Mouse (Mus musculus) left cerebral cortex, adult 18-20 months (tissue): ENCODE results near the gene Ccdc151. TPM values are rescaled to one million over a fixed set of nuclear protein-coding genes. Genes with fewer than 3 reads are reported as not detected.

Experiments used
- DNase-seq, 2 experiments: peaks; one replicate each; pipeline ENCODE4 v3.0.0; 2021 to 2022; ENCODE audit warnings: low spot score in 2 of 2, mixed read lengths in 1 of 2
- total RNA-seq, 2 experiments: library from RNA; stranded (reverse); gene quantifications; 2 replicates each; pipeline ENCODE4 v1.2.3; 2021

The Ccdc151 gene
- total RNA-seq, 2 experiments from 2014 or later: 8.1 TPM

GRCm38 (mm10) chr9:21960135-21960534, 42.3 kb downstream of the Ccdc151 start:
- no peak for DNase-seq

DNA sequence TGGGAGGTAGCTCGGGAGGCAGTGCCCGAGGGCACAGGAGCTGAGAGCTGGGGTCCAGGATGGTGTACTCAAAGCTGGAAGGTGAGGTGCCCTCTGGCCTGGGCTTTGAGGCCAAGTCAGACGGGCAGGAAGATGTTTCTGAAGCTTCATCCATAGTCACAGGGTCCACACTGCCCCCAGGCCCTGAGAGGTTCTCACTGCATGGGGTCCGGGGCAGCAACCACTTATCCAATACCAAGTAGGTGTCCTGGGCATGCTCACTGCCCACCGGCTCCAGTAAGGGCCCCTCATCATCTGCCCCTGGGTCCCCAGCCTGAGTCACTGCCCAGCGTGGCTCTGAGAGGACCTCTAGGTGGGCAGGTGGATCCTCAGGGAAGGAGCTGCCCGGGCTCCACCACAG, 43.2 kb downstream of the Ccdc151 start:
- no peak for DNase-seq

- no peak for DNase-seq
Observed at GRCm38 (mm10) chr9:21958372-21958771, 44.1 kb downstream of the Ccdc151 start.

GRCm38 (mm10) chr9:21955570-21956281, 46.7 kb downstream of the Ccdc151 start, which contains the start of gene Swsap1:
Swsap1 (plus strand) TSS chr9:21955755.
- DNase-seq: peak; percentile 99

DNA sequence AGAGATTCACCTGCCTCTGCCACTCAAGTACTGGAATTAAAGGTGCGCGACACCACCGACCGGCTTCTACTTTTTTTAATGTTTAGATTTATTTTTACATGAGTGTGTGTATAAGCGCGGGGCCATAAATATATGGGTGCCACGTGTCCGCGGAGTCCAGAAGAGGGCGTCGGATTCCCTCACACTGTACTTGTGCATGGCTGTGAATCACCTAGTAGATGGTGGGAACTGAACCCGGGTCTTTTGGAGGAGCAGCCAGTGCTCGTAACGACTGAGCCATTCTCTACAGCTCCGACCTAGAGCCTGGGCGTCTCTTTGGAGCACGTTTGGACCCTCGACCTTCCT, 47.2 kb downstream of the Ccdc151 start:
- no peak for DNase-seq

DNA sequence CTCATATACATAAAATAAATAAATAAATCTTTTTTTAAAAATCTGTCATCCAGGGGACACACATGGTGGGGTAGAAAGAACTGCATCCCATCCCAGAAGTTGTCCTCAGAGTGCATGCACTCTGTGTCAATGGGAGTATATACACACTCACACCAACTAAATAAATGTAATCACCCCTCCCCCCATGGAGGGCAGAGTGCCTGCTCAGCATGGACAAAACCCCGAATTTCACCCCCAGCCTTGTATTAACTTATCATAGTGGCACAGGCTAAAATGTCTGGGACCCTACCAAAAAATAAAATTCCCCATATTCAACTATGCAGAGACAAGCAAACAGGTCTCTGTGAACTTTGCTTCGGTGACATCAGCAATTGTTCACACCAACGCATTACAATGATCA, 47.8 kb downstream of the Ccdc151 start:
- DNase-seq: no peak

- peak in 1 of 2 experiments; percentile 66 for DNase-seq
Observed at GRCm38 (mm10) chr9:21953600-21953999, 48.8 kb downstream of the Ccdc151 start.

DNA sequence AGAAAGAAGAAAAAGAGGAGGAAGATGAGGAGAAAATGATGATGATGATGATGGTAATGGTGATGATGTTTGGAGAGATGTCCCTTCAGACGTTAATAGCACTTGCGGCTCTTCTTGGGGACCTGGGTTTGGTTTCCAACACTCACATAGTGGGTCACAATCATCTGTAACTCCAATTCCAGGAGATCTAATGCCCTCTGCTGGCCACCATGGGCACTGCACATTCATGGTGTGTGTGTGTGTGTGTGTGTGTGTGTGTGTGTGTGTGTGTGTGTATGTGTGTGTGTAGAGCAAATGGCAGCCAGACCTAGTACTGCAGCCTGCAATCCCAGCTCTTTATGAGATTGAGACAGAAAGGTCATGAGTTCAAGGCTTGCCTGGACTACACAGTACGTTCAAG, 50.5 kb downstream of the Ccdc151 start:
- DNase-seq: no peak

GRCm38 (mm10) chr9:21950322-21950721, 52.1 kb downstream of the Ccdc151 start:
- DNase-seq: no peak

GRCm38 (mm10) chr9:21948790-21949189, 53.6 kb downstream of the Ccdc151 start:
- DNase-seq: no peak

GRCm38 (mm10) chr9:21948146-21948545, 54.3 kb downstream of the Ccdc151 start:
- no peak for DNase-seq

DNA sequence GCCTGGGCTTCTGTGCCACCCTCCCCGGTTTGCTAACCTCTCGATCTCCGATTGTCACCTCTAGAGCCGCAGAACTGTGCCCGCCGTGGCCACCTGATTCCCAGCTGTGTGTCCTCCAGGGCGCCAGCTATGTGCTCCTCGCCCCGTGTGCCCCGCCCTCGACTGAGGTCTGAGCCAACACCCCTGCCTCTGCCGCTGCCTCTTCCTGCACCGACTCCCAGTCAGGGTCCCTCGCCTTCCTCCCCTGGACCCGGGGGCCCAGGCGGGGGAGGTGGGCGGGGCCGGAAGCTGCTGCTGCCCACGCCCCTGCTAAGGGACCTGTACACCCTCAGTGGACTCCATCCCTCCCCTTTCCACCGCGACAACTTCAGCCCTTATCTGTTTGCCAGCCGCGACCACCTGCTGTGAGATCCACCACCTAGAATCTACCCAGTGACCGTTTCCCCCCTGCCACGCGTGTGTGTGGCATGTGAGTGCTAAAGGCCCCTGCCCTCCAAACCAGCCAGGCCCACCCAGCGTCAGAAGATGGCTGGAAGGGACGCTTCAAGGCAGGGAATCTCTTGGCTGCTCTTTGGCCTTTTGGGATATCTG, 54.8 kb downstream of the Ccdc151 start:
- DNase-seq: no peak

- no peak for DNase-seq
Observed at GRCm38 (mm10) chr9:21944267-21944666, 58.2 kb downstream of the Ccdc151 start.

DNA sequence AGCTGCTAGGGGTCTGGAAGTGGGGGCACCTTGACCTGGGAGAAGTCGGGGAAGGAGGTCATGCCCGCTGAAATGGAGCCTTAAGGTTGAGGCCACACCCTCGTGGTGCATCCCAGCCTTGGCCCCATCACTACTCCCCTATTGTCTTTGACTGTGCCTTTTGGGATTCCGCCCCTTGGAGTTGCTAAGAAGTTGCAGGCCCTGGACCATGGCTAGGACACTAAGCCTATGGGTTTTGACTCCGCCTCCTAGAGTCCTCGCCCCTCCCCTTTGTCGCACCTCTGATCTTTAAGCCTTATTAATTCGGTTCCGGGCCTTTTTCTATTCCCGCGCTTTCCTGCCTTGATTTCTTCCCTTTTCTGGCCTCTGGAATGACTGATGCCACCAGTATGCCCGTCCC, 58.8 kb downstream of the Ccdc151 start:
- no peak for DNase-seq

DNA sequence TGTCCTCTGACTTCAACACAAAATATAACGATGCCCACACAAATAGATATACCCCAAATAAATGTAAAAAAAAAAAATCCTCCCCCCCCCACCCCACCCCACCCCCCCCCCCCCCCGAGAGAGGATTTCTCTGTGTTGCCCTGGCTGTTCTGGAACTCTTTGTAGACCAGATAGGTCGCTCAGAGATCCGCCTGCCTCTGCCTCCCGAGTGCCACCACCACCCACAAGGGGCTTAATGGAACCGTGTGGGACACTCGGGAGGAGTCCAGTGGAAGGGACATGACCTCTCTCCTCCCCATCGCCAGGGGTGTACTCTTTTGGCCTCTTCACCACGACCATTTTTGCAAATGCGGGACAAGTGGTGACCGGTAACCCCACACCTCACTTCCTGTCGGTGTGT, 59.4 kb downstream of the Ccdc151 start:
- DNase-seq: no peak

Other genes with a start within 250 kb of the Ccdc151 start
- gene Spc24, start 242.3 kb downstream of the Ccdc151 start, total RNA-seq: 1 to 10 TPM; 3.1 to 5.0 TPM
- gene Kank2, start 203.9 kb downstream of the Ccdc151 start, total RNA-seq: 1 to 10 TPM; 8.4 to 9.1 TPM
- not detected for gene Angptl8, start 167.1 kb downstream of the Ccdc151 start, total RNA-seq
- 10 to 100 TPM; 12.7 to 18.2 TPM for gene Dock6, start 150.0 kb downstream of the Ccdc151 start, total RNA-seq
- 10 to 100 TPM; 13.8 to 14.0 TPM for gene Rab3d, start 84.4 kb downstream of the Ccdc151 start, total RNA-seq
- 10 to 100 TPM; 18.3 to 18.8 TPM for gene Ccdc159, start 75.2 kb downstream of the Ccdc151 start, total RNA-seq
- gene Tmem205, start 75.1 kb downstream of the Ccdc151 start, total RNA-seq: 10 to 100 TPM; 33.5 to 39.8 TPM
- 100 to 1,000 TPM; 171 to 178 TPM for gene Plppr2, start 65.6 kb downstream of the Ccdc151 start, total RNA-seq
- 10 to 100 TPM; 13.1 to 14.1 TPM for gene Swsap1, start 46.9 kb downstream of the Ccdc151 start, total RNA-seq
- gene Epor, start 39.1 kb downstream of the Ccdc151 start, total RNA-seq: 10 to 100 TPM; 10.7 to 12.9 TPM
- gene Rgl3, start 13.2 kb downstream of the Ccdc151 start, total RNA-seq: 1 to 10 TPM; 3.7 to 4.0 TPM
- 10 to 100 TPM; 91.4 to 95.1 TPM for gene Prkcsh, start 172 bp upstream of the Ccdc151 start, total RNA-seq
- gene Elavl3, start 49.4 kb upstream of the Ccdc151 start, total RNA-seq: 100 to 1,000 TPM; 144 TPM
- 1 to 10 TPM; 1.4 to 3.8 TPM for gene Gm49318, start 68.6 kb upstream of the Ccdc151 start, total RNA-seq
- 10 to 100 TPM; 19.8 to 21.1 TPM for gene Zfp653, start 68.7 kb upstream of the Ccdc151 start, total RNA-seq
- 10 to 100 TPM; 43.0 to 49.9 TPM for gene Ecsit, start 82.8 kb upstream of the Ccdc151 start, total RNA-seq
- gene Cnn1, start 96.6 kb upstream of the Ccdc151 start, total RNA-seq: under 1 TPM; 0.56 to 0.87 TPM
- gene Elof1, start 114.5 kb upstream of the Ccdc151 start, total RNA-seq: 10 to 100 TPM; 64.7 to 65.0 TPM
- gene Acp5, start 133.1 kb upstream of the Ccdc151 start, total RNA-seq: under 1 TPM; 0.59 to 0.63 TPM
- gene Pigyl, start 154.2 kb upstream of the Ccdc151 start, total RNA-seq: 10 to 100 TPM; 39.8 to 40.6 TPM
- gene Zfp872, start 185.5 kb upstream of the Ccdc151 start, total RNA-seq: not detected
- gene Zfp809, start 223.1 kb upstream of the Ccdc151 start, total RNA-seq: 10 to 100 TPM; 20.4 to 21.0 TPM